Mouse (Mus musculus) hindbrain, embryonic 11.5 days (tissue): ENCODE measurements around the gene Olfr6. TPM values are rescaled to one million over a fixed set of nuclear protein-coding genes. Genes with fewer than 3 reads are reported as not detected.
"Not testable (repeated sequence)": the region's sequence is repeated elsewhere in the genome, so short reads cannot be mapped to it uniquely, and the experiment has no call there.

Experiments
- ATAC-seq: fragments of 200-750 bp; cut with Nextera tagmentation; 2 replicates; pipeline ENCODE4 v1.8.0; 2017; ENCODE audit warnings: mild to moderate bottlenecking, moderate TSS enrichment, moderate library complexity; ENCODE audit not compliant: low FRiP score
- DNase-seq: peaks from one replicate; pipeline ENCODE4 v3.0.0-alpha.2; 2015; ENCODE audit warnings: low spot score
- H3K27ac ChIP-seq: fragments of 300-500 bp; sonication (generic); 2 replicates; pipeline ENCODE4 v1.5.1; 2014; ENCODE audit warnings: mild to moderate bottlenecking, low read depth, low read length
- H3K27me3 ChIP-seq: fragments of 300-500 bp; sonication (generic); 2 replicates; pipeline ENCODE4 v1.6.1; 2014; ENCODE audit warnings: mild to moderate bottlenecking, low read length, moderate library complexity, mixed read lengths; ENCODE audit not compliant: control insufficient read depth, insufficient read depth
- H3K36me3 ChIP-seq: fragments of 300-500 bp; sonication (generic); 2 replicates; pipeline ENCODE4 v1.6.1; 2014; ENCODE audit warnings: mild to moderate bottlenecking, low read length, moderate library complexity, mixed read lengths; ENCODE audit not compliant: control insufficient read depth, insufficient read depth
- H3K4me1 ChIP-seq: fragments of 300-500 bp; sonication (generic); replicated peaks from 2 replicates; pipeline ENCODE4 v1.6.1; 2014; ENCODE audit warnings: low read length, mixed read lengths; ENCODE audit not compliant: control insufficient read depth, insufficient read depth
- H3K4me2 ChIP-seq: fragments of 300-500 bp; sonication (generic); replicated peaks from 2 replicates; pipeline ENCODE4 v1.6.1; 2014; ENCODE audit warnings: mild to moderate bottlenecking, low read depth, low read length
- H3K4me3 ChIP-seq: fragments of 300-500 bp; sonication (generic); 2 replicates; pipeline ENCODE4 v1.5.1; 2014; ENCODE audit warnings: low read depth, low read length
- H3K9ac ChIP-seq: fragments of 300-500 bp; sonication (generic); 2 replicates; pipeline ENCODE4 v1.6.1; 2014; ENCODE audit warnings: low read depth, low read length
- H3K9me3 ChIP-seq: fragments of 300-500 bp; sonication (generic); 2 replicates; pipeline ENCODE4 v1.6.1; 2016; ENCODE audit warnings: low read length; ENCODE audit not compliant: control insufficient read depth
- WGBS: fragments of 180-500 bp; shearing (Covaris S2); extraction: QIAGEN DNeasy Blood & Tissue Kit; methylation state at CpG from one replicate; pipeline ENCODE4 v1.1.7; 2014; 5-methylcytosine and 5-hydroxymethylcytosine counted together
- polyA plus RNA-seq: library from polyadenylated mRNA; unstranded; fragments of >200 nt; fragmentation: Nextera tagmentation; extraction: Ambion mirVana; gene quantifications from 2 replicates; pipeline ENCODE4 v1.2.1, GENCODE M21; 2014

Gene Olfr6
- not detected in 2 replicates for polyA plus RNA-seq

- no peak for DNase-seq
- no peak for ATAC-seq
- no peaks in the 10 kb centered on the region for H3K36me3 ChIP-seq
- WGBS, result 87% methylated on average over 1 of the region's 1 CpGs
- H3K9me3 ChIP-seq, result no peaks in the 10 kb centered on the region
- no peaks in the 10 kb centered on the region for H3K4me1 ChIP-seq
- H3K4me3 ChIP-seq, result no peak within 1 kb of the TSS
- no peak within 1 kb of the TSS for H3K27ac ChIP-seq
- H3K27me3 ChIP-seq, result no peaks in the 10 kb centered on the region
- H3K4me2 ChIP-seq, result no peak within 1 kb of the TSS
- H3K9ac ChIP-seq, result no peak within 1 kb of the TSS
Measured at GRCm38 (mm10) chr7:106963837-106964236, at the start of gene Olfr6. Olfr6 (minus strand) TSS chr7:106963937.

GRCm38 (mm10) chr7:107005972-107006371 lies 42.2 kb upstream of the Olfr6 start, which contains the start of gene Olfr2:
Olfr2 (minus strand) TSS chr7:107006072.
- 37% methylated on average over 1 of the region's 1 CpGs for WGBS
- no peaks in the 10 kb centered on the region for H3K27me3 ChIP-seq
- H3K27ac ChIP-seq, result no peak within 1 kb of the TSS
- no peak within 1 kb of the TSS for H3K4me2 ChIP-seq
- H3K9me3 ChIP-seq, result no peaks in the 10 kb centered on the region
- no peaks in the 10 kb centered on the region for H3K36me3 ChIP-seq
- no peaks in the 10 kb centered on the region for H3K4me1 ChIP-seq
- H3K9ac ChIP-seq, result no peak within 1 kb of the TSS
- H3K4me3 ChIP-seq, result no peak within 1 kb of the TSS
- DNase-seq, result no peak
- ATAC-seq, result no peak

GRCm38 (mm10) chr7:107004169-107004568 lies 40.4 kb upstream of the Olfr6 start:
- Histone ChIP-seq H3K27ac (no peak overlapping the region), H3K9me3 (no peaks in the 10 kb centered on the region), H3K9ac (no peak overlapping the region), H3K4me3 (no peak overlapping the region), H3K36me3 (no peaks in the 10 kb centered on the region), H3K4me2 (no peak overlapping the region), H3K4me1 (no peaks in the 10 kb centered on the region), H3K27me3 (no peaks in the 10 kb centered on the region)
- ATAC-seq (no peak), DNase-seq (no peak)
- WGBS, result 72% methylated on average over 3 of the region's 3 CpGs

GRCm38 (mm10) chr7:107000798-107001197 lies 37.1 kb upstream of the Olfr6 start:
- H3K36me3 ChIP-seq, result no peaks in the 10 kb centered on the region
- no peak overlapping the region for H3K4me2 ChIP-seq
- H3K4me3 ChIP-seq, result no peak overlapping the region
- no peak overlapping the region for H3K9ac ChIP-seq
- H3K27me3 ChIP-seq, result no peaks in the 10 kb centered on the region
- no peaks in the 10 kb centered on the region for H3K4me1 ChIP-seq
- H3K9me3 ChIP-seq, result no peaks in the 10 kb centered on the region
- no peak for DNase-seq
- no peak for ATAC-seq
- H3K27ac ChIP-seq, result no peak overlapping the region
- WGBS, result 94% methylated on average over 7 of the region's 7 CpGs

- no peaks in the 10 kb centered on the region for H3K36me3 ChIP-seq
- H3K4me2 ChIP-seq, result no peak overlapping the region
- H3K9ac ChIP-seq, result no peak overlapping the region
- ATAC-seq, result no peak
- no peak overlapping the region for H3K4me3 ChIP-seq
- DNase-seq, result no peak
- H3K27me3 ChIP-seq, result no peaks in the 10 kb centered on the region
- no peaks in the 10 kb centered on the region for H3K9me3 ChIP-seq
- no peaks in the 10 kb centered on the region for H3K4me1 ChIP-seq
- no peak overlapping the region for H3K27ac ChIP-seq
- 90% methylated on average over 3 of the region's 3 CpGs for WGBS
Measured at GRCm38 (mm10) chr7:106985236-106985635, 21.5 kb upstream of the Olfr6 start.

GRCm38 (mm10) chr7:106975353-106975752 lies 11.6 kb upstream of the Olfr6 start, which contains the start of gene Olfr711:
Olfr711 (minus strand) TSS chr7:106975453.
- WGBS, result 83% methylated on average over 1 of the region's 1 CpGs
- Histone ChIP-seq H3K9me3 (no peaks in the 10 kb centered on the region), H3K4me1 (no peaks in the 10 kb centered on the region), H3K4me3 (no peak within 1 kb of the TSS), H3K9ac (no peak within 1 kb of the TSS), H3K27me3 (no peaks in the 10 kb centered on the region), H3K27ac (no peak within 1 kb of the TSS), H3K36me3 (no peaks in the 10 kb centered on the region), H3K4me2 (no peak within 1 kb of the TSS)
- ATAC-seq, result no peak
- DNase-seq, result no peak

- ATAC-seq, H3K4me2 ChIP-seq, H3K27me3 ChIP-seq, H3K9me3 ChIP-seq, H3K36me3 ChIP-seq, H3K27ac ChIP-seq, H3K9ac ChIP-seq, H3K4me1 ChIP-seq, DNase-seq, H3K4me3 ChIP-seq: not testable (repeated sequence)
Measured at GRCm38 (mm10) chr7:106967503-106967902, 3.8 kb upstream of the Olfr6 start.

GRCm38 (mm10) chr7:106948212-106948611 lies 15.5 kb downstream of the Olfr6 start, which contains the start of gene Olfr710:
Olfr710 (minus strand) TSS chr7:106948312.
- no peak within 1 kb of the TSS for H3K4me3 ChIP-seq
- H3K36me3 ChIP-seq, result no peaks in the 10 kb centered on the region
- WGBS, result 79% methylated on average over 3 of the region's 3 CpGs
- no peaks in the 10 kb centered on the region for H3K27me3 ChIP-seq
- no peak within 1 kb of the TSS for H3K27ac ChIP-seq
- ATAC-seq (no peak), DNase-seq (no peak)
- no peak within 1 kb of the TSS for H3K9ac ChIP-seq
- H3K4me2 ChIP-seq, result no peak within 1 kb of the TSS
- no peaks in the 10 kb centered on the region for H3K9me3 ChIP-seq
- H3K4me1 ChIP-seq, result no peaks in the 10 kb centered on the region

GRCm38 (mm10) chr7:106932119-106932518 lies 31.6 kb downstream of the Olfr6 start, which contains the start of gene Olfr709-ps1:
Olfr709-ps1 (minus strand) TSS chr7:106932219.
- Histone ChIP-seq H3K4me1 (no peaks in the 10 kb centered on the region), H3K9ac (no peak within 1 kb of the TSS), H3K4me2 (no peak within 1 kb of the TSS), H3K36me3 (no peaks in the 10 kb centered on the region), H3K4me3 (no peak within 1 kb of the TSS), H3K27ac (no peak within 1 kb of the TSS), H3K9me3 (no peaks in the 10 kb centered on the region), H3K27me3 (no peaks in the 10 kb centered on the region)
- DNase-seq (no peak), ATAC-seq (no peak)
